Mouse (Mus musculus): ENCODE results near the gene Tgfb1.
"Not testable (repeated sequence)": the region's sequence is repeated elsewhere in the genome, so short reads cannot be mapped to it uniquely, and the experiment has no call there.

Tgfb1 gene

GRCm38 (mm10) chr7:25707581-25708292 is 20.9 kb downstream of the Tgfb1 start:
- no peak for DNase-seq

- DNase-seq, result no peak
Observed at GRCm38 (mm10) chr7:25709961-25710360, 23.2 kb downstream of the Tgfb1 start.

GRCm38 (mm10) chr7:25710519-25711130 is 23.8 kb downstream of the Tgfb1 start:
- no peak for DNase-seq

- DNase-seq, result no peak
Observed at GRCm38 (mm10) chr7:25711165-25711564, 24.4 kb downstream of the Tgfb1 start.

GRCm38 (mm10) chr7:25711731-25712197 is 25.0 kb downstream of the Tgfb1 start:
- peak; percentile 69 to 76 for DNase-seq

- no peak for DNase-seq
Observed at GRCm38 (mm10) chr7:25712801-25713200, 26.0 kb downstream of the Tgfb1 start.

- no peak for DNase-seq
Observed at GRCm38 (mm10) chr7:25714581-25714980, 27.8 kb downstream of the Tgfb1 start.

- DNase-seq, result no peak
Observed at GRCm38 (mm10) chr7:25715731-25716271, 29.0 kb downstream of the Tgfb1 start.

- no peak for DNase-seq
Observed at GRCm38 (mm10) chr7:25717478-25717877, 30.7 kb downstream of the Tgfb1 start.

- DNase-seq, result peak; percentile 92 to 96
Observed at GRCm38 (mm10) chr7:25718788-25719417, 32.1 kb downstream of the Tgfb1 start, which contains the start of gene Ccdc97. Gene Ccdc97 (minus strand): TSS chr7:25719088.

- DNase-seq, result peak; percentile 77 to 85
Observed at GRCm38 (mm10) chr7:25719761-25720610, 33.2 kb downstream of the Tgfb1 start.

- DNase-seq, result no peak
Observed at GRCm38 (mm10) chr7:25720760-25721159, 34.0 kb downstream of the Tgfb1 start.

GRCm38 (mm10) chr7:25721776-25722175 is 35.0 kb downstream of the Tgfb1 start:
- not testable (repeated sequence) for DNase-seq

- no peak for DNase-seq
Observed at GRCm38 (mm10) chr7:25725886-25726285, 39.1 kb downstream of the Tgfb1 start.

GRCm38 (mm10) chr7:25727800-25728199 is 41.0 kb downstream of the Tgfb1 start:
- no peak for DNase-seq

- DNase-seq, result no peak
Observed at GRCm38 (mm10) chr7:25729396-25729795, 42.6 kb downstream of the Tgfb1 start.

- DNase-seq, result no peak
Observed at GRCm38 (mm10) chr7:25729862-25730261, 43.1 kb downstream of the Tgfb1 start.

GRCm38 (mm10) chr7:25731294-25732055 is 44.7 kb downstream of the Tgfb1 start:
- no peak for DNase-seq

- no peak for DNase-seq
Observed at GRCm38 (mm10) chr7:25734991-25735390, 48.2 kb downstream of the Tgfb1 start.

- no peak for DNase-seq
Observed at GRCm38 (mm10) chr7:25736920-25737319, 50.1 kb downstream of the Tgfb1 start.

- DNase-seq, result no peak
Observed at GRCm38 (mm10) chr7:25738277-25738676, 51.5 kb downstream of the Tgfb1 start.

GRCm38 (mm10) chr7:25746844-25747243 is 60.0 kb downstream of the Tgfb1 start:
- no peak for DNase-seq

Data from cerebellum, postnatal 36 days (tissue).